Mouse (Mus musculus) stomach, postnatal 0 days (tissue): ENCODE results near the gene Aifm3.

Source experiments
- CTCF ChIP-seq: IDR thresholded peaks from 2 replicates; pipeline ENCODE4 v1.5.1; 2016; ENCODE audit warnings: antibody characterized with exemption, low read depth, mild to moderate bottlenecking, moderate library complexity
- EP300 ChIP-seq: optimal IDR thresholded peaks from 2 replicates; pipeline ENCODE3; 2016; ENCODE audit warnings: antibody characterized with exemption

GRCm38 (mm10) chr16:17527606-17528005 lies 38.2 kb downstream of the Aifm3 start:
- TF ChIP-seq CTCF = no peak
- TF ChIP-seq EP300 = no peak
